Mouse (Mus musculus) forelimb bud, embryonic 11.5 days (tissue): ENCODE measurements around the gene Ctsr.
"Not testable (repeated sequence)": the region's sequence is repeated elsewhere in the genome, so short reads cannot be mapped to it uniquely, and the experiment has no call there.

Experiments
- DNase-seq: peaks from one replicate; pipeline ENCODE4 v3.0.0-alpha.2; 2012; ENCODE audit warnings: low read depth, low spot score

Ctsr gene

GRCm38 (mm10) chr13:61164156-61164555 is at the start of gene Ctsr:
Gene Ctsr, minus strand, starts transcription at chr13:61164256.
- DNase-seq: no peak

- DNase-seq: no peak
Observed at GRCm38 (mm10) chr13:61203310-61203709, 39.3 kb upstream of the Ctsr start, which contains the start of gene Cts6. Gene Cts6, minus strand, starts transcription at chr13:61203410.

- not testable (repeated sequence) for DNase-seq
Observed at GRCm38 (mm10) chr13:61185151-61185933, 21.3 kb upstream of the Ctsr start.

- DNase-seq: no peak
Observed at GRCm38 (mm10) chr13:61164622-61165021, 566 bp upstream of the Ctsr start.
